Mouse (Mus musculus) right cerebral cortex, adult 18-20 months (tissue): ENCODE results near the gene Rtn4rl2.
"Not testable (repeated sequence)": the region's sequence is repeated elsewhere in the genome, so short reads cannot be mapped to it uniquely, and the experiment has no call there.

Experiments used
- DNase-seq: peaks from one replicate; pipeline ENCODE4 v3.0.0; 2022; ENCODE audit warnings: mixed read lengths

The Rtn4rl2 gene

DNA sequence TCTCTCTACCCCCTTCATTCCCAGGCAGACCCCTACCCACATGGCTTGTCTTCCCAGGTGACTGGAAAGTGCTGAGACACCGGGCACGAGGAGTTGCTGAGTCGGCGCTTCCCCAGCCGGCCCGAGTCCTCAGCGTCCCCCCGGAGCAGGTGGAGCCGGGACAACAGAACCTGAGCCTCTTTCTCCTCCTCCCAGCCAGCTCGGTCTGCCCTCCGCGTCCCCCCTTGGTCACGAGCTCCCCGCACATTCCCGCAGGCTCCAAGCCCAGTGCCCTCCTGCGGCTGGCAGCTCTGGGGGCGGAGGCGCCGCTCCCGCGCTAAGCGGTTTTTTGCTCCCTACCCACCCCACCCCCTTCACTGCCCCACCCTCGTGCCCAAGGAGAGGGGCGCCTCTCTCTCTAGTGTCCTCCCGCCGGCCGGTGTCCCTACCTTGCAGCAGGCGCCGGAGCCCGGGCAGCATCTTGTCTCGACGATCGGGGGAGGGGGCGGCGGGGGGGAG lies at the start of gene Rtn4rl2:
Gene Rtn4rl2 (minus strand): TSS at position 477 of the 498 bp plus-strand sequence.
- DNase-seq: no peak

DNA sequence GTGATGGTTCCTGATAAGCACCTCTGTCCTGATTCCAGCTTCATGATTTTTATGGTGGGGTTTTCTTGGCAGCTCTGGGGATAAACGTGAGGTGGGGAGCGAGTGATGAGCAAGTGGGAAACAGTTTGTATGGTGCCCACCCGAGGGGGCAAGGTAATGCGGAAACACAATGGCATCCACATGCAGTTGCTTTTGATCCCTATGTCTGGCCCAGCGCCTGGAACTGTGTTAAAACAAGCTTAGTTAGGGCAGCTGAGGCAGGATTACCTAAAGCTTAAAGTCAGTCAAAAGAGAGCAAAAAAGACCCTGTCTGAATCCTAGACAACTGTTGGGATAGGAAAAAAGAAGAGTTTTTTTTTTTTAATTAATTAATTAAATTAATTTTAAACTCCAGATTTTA lies 48.6 kb upstream of the Rtn4rl2 start:
- DNase-seq: no peak

DNA sequence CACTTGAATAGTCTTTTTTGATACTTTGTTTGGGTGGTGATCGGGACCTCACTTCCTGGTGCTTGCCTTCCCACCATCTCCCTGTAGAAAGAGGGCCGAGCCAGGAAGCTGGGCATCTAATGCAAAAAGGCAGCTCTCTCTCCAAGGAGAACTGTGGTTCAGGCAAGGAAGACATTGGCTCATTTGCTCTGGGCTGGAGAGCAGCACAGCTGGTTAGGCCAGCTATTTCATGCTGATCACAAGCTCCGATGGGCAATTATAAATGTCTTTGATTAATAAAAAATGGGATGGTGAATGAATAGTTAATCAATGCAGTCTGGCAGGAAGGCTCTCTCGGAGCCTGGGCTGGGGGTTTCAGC lies 48.1 kb upstream of the Rtn4rl2 start:
- DNase-seq: no peak

DNA sequence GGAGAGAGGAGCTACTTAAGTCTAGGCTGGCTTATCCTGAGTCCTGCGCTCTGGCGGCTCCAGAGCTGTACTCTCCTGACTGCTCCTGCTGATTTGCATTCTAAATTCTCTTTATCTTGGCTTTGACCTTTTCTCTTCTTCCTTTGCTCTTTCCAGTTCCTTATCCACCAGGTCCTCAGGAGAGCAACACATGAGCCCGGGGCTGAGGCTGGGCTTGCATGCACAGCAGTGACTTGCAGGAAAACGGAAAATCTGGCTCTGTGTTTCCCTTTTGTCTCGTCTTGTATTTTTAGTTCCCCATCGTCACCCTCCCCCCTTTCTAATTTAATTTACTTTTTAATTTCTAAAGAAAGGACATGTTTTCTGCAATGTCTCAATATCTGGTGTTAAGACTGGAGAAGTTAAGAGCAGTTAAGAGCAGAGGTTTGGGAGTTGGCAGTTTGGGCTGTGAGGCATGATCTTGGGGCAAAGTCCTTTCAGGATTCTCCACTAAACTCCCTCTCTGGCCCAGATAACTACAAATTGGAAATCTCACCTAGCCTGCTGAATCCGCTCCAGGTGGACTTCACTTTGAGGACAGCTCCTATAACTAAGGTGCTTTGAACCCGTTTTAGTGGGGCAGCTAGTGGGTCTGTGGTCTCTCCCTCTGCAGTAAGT lies 47.6 kb upstream of the Rtn4rl2 start:
- DNase-seq: no peak

DNA sequence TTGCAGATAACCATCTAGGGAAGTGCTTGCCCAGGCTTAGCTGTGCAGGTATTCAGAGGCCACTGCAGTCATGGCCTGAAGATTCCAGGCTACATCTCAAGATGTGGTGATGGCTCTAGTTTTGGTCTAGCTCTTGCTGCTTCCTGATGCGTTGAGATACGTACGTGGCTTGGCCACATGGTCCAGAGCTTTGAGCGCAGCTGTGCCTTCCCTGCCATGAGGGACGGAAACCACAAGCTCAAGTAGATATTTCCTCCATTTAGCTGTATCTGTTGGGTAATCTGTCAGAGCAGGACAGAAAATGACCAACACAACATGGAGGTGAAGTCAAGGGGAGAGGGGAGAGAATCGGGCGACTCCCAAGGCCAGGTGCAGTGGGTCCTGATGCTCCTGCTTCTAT lies 43.7 kb upstream of the Rtn4rl2 start:
- no peak for DNase-seq

DNA sequence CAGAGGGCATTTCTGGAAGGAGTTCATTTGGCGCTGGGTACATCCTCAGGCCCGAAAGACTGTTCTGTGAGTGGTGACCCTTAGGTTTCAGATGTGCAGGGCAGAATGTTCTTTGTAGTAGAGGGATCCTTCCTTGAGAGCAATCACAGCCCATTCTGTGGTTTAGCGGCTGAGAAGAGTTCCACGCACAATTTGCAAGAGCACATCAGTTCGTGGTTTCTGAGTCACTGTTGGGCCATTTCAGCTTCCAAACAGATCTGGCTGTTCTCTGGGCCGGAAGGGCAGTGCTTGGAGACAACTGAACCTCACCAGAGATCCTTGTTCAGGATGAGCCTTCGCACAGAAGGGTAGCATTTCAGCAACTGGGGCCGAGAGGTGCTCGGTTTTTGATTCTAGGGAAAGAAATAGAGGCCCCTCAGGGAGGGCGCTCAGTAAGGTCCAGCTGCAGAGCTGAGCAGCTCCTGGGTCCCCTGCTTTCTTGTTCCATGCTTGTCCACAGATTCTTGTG lies 33.1 kb upstream of the Rtn4rl2 start:
- DNase-seq: no peak

DNA sequence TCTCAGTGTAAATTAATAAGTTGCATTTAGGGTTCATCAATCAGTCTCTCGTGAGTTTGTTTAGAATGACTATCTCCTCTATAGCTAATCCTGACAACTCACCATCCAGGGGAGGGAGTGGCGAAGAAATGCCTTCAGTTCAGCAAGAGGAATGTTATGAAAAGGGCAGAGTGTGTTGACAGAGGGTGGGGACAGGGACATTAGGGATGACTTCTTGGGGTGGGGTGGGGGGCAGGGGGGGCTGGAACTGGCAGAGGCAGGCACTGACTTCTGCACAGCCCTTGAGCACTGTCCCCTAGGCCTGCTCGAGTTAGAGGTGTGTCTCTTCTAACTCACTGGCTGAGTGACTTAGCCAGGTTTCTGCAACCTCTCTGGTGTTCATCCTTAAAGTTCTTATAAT lies 31.7 kb upstream of the Rtn4rl2 start:
- no peak for DNase-seq

DNA sequence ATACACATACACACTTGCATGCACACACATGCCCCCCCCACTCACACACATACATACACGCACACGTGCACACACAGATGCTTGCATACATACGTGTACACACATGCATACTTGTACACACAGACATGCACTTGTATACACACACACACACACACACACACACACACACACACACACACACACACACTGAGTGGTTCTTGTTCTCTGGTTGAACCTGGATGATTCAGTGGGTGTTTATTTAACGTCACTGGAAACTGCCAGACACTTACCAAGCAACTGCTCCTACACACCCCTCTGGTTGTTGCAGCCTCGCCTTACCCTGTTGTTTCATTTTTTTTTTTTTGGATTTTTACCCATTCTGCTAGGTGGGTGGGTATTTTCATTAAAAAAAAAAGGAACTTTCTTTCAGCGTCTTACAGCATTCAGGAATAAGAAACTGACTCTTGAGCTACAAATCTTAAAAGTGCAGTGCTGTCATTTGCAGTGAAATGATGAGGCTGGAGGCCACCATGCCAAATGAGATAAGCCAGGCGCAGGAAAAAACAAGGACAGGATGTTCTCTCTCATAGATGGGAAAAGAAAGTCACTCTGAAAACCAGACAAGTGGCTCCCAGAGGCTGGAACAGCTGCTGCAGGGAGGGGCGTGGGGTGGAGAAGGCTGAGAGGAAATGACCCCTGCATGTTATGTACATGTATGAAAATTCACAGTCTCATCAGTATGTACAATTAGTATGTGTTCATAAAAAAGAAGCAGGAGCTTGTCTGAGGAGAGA lies 30.2 kb upstream of the Rtn4rl2 start:
- DNase-seq: no peak

DNA sequence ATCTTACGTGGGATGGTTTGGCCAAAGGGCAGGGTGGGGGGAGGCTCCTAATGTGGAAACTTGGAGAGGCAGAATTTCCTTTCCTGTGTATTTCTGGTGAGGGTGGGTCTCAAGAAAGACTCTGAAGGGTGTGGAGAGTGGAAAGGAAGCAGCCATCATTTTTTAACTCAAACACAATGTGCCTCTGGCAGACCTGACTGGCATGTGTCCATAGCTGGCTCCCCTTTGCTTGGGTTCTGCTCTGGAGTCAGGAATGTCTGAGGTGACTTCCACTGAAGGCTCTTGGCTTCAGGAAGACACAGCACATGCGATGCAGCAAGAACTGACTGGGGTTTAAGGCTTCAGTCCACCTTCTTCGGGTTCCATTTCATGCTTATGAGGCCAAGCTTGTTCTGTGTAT lies 28.8 kb upstream of the Rtn4rl2 start:
- DNase-seq: no peak

DNA sequence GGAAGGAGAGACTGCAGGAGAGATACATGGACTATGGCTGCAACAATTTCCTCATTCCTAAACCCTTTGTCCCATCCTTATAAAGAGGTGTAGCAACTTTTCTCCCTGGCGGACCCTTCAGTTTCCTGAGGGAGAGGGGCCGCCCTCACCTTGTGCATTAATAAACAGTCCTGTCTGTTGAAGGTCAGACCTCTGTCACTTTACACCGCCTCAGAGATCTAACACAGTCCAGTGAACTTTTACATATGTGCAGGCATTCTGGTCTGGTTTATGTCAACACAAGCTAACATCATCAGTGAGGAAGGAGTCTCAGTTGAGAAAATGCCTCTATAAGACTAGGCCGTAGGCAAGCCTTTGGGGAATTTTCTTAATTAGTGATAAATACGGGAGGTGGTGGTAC lies 27.4 kb upstream of the Rtn4rl2 start:
- no peak for DNase-seq

DNA sequence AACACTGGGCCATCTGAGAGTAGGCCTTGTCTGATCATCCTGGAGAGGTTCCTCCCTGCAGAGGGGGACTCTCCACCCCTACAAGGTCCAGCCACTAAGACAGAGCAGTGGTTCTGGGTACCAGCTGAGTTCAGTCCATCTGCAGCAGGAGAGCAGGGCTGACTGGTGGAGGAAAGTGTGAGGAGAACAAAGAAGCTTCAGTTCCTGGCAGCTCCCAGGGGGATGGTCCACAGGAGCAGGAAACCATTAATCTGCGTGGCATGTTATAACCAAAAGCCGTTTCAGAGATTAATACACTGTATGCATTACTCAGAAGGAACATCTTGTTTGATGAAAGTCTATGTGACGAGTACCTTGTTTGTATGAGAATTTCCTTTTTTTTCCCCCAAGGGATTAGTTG lies 26.2 kb upstream of the Rtn4rl2 start:
- no peak for DNase-seq

DNA sequence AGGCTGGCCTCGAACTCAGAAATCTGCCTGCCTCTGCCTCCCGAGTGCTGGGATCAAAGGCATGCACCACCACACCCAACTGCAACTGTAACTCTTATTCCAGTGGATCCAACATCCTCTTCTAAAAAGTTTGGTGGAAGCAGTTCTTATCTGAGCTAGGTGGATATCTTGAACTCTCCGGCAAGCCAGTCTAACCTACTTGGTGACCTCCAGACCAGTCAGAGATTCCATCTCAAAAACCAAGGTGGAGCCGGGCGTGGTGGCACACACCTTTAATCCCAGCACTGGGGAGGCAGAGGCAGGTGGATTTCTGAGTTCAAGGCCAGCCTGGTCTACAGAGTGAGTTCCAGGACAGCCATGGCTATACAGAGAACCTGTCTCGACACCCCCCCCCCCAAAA lies 10.2 kb upstream of the Rtn4rl2 start:
- DNase-seq: not testable (repeated sequence)

DNA sequence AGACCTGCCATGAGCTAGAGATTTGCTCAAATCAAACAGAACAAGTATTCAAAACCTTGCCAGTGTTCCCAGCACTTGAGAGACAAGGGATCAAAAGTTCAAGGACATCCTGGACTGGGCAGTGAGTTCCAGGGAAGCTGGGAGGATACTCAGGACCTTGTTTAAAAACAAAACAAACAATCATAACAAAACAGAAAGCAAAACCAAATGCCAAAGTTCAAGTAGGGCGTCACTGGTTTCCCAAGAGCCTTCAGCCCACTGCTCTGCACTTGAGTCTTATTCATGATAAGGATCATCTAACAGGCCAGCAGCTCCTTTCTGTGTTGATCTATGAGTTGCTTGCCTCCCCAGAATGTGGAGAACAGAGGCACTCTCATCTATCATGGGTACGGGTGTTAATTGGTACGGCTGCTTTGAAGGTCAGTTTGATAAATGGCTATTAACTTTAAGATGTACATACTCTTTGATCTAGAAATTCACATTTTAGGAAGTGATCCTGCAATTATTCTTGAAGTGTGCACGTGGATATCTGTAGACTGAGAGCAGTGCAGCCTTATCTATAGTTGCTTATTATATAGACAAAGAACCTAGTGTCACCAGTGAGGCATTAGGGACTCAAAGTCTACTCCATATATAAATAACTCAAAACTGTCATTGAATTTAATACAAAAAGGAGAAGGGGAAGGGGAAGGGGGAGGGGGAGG lies 9.1 kb upstream of the Rtn4rl2 start:
- no peak for DNase-seq

DNA sequence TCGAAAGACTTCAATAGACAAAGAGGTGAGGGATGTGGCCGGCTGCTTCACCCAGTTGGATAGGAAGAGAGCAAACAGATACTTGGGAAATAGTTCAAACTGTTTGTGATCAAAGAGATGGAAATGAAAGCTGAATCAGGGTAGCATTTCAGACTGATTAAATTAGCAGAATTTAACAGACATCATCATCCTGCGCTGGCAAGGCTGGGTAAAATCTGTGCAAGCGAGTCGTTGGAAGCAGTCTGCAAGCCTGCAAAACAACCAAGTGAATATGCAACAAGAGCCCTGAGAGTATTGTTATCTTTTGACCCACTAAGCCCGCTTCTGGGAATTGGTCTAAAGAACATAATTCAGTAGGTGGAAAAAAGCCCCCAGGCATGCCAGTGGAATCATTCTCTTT lies 6.8 kb upstream of the Rtn4rl2 start:
- DNase-seq: no peak

DNA sequence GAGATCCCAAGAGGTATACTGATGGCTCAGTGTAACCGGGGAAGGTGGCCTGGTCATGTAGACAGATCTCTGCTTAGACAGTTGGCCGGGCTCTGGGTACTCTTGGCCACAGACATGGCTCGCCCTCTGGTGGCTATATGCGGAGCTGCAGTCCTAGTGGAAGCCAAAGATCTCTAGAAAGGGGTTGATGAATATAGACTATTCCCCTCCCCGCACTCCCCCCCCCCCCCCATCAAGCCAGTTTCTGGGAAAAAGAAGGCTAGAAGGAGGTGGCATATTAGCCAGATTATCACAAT lies 3.5 kb upstream of the Rtn4rl2 start:
- DNase-seq: peak; percentile 75

DNA sequence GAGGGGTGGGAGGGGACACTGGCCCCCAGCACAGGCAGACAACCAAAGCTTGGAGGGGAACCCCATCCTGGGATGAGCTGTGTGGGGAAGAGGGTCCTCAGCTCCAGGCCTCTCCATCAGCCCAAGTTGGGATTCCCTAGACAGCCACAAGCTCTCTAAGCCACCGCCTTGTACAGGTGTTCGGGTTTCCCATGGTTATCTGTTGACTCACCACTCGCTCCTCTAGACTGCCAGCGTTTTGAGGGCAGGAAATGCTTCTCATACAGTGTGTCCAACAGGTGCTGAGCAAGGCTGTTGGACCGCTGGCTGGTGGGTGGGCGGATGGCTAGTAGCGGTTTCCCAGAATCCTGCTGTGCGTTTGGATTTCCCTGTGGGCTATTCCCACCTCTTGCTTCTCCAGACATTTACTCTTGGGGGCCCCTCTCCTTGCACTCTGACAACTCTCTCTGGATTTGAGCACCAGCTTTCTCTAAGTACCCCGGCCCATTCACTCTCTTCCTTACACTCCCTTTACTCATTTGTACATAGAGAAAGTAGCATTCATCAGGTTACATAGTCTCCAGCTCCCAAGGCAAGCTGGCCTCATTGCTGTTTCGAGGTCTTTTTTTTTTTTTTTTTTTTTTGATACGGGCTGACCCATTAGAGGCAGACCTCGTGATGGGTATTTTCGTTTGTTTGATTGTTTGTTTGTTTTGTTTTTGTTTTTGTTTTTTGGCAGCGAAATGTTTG lies 3.0 kb upstream of the Rtn4rl2 start:
- peak; percentile 33 for DNase-seq

DNA sequence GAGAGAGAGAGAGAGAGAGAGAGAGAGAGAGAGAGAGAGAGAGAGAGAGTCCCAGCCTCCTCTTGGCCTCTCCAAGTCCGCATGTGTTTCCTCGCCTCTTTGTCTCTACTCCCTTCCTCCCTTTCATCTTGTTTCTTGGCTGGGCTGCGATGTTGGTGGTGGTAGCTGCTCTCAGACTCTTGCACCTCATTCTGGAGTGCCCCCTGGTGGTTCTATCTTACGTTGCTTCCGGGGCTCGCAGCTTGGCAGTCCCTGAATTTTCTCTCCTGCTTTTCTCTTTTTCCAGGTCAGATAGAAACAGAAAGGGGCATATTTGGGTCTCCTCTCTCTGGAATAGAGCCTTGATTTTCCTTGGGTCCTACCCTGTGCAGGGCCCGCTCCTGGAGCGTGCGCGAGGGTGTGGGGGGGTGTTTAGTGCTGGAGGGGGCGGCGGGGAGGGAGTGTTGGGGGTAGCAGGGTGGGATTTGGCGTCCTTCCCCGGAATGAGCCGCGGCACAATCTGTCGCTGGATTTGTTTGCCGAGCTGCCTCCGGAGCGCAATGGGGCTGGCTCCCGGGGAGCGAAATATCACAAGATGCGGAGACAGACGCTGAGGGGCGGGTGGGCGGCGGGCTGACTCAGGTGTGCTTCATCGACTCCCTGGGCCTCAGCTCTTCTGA lies 2.3 kb upstream of the Rtn4rl2 start:
- DNase-seq: peak; percentile 84

DNA sequence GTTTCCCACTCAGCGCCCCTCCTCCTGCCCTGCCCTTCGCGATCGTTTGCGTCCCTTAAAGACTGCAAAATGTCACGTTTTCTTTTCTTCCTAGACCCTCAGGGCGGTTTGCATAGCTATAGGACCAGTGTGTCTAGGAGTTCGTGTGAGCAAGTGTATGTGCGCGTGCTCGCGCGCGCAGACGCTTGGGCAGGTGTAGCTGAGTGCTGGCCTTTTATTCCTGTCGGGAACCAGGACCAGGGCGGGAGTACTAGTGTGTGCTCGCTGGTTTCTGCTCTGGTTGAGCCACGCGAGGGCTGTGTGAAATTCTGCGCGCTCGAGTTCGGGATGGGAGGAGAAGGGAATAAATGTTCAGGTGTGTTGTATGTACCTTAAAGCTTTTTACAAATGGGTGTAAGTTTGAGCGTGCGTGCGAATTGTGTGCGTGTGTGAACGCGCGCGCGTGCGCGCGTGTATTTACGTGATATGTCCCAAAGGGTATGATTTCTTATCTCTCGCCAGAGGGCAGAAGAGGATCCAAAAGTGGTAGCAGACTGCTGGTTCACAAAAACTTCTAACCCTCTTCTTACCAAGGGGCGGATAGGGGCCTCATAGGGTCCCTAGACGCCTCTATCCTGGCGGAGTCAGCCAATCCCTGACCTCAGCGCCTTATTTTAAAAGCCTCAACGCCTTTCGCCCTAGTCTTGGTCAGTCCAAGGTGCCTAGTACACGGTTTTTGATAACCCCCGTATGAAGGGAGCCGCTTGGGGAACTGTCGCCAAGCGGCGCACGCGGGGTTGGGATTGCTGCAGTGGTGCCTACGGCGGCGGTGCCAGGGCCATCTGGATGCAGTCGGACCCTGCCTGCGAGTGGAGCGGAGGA lies 1.1 kb upstream of the Rtn4rl2 start:
- DNase-seq: no peak

DNA sequence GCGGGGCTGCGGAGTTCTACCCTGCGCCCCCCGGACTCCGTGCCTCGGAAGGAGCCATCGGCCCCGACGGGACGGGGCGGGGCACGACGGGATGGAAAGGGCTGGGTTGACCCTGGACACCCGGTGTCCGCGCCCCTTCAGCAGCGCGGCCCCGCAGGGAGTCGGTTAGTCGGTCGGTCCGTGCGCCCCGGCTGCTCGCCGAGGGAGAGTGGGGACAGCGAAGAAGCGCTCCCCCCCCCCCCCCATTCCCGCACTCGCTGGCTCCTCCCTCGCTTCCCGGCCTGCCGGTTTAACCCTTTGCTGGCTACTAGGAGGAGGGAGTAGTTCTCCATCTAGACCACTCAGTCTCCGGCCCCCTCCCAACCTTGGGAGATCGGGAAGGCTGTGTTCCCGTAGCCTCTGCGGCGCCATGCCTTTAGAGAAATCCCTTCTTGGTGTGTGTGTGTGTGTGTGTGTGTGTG lies 341 bp upstream of the Rtn4rl2 start:
- no peak for DNase-seq

DNA sequence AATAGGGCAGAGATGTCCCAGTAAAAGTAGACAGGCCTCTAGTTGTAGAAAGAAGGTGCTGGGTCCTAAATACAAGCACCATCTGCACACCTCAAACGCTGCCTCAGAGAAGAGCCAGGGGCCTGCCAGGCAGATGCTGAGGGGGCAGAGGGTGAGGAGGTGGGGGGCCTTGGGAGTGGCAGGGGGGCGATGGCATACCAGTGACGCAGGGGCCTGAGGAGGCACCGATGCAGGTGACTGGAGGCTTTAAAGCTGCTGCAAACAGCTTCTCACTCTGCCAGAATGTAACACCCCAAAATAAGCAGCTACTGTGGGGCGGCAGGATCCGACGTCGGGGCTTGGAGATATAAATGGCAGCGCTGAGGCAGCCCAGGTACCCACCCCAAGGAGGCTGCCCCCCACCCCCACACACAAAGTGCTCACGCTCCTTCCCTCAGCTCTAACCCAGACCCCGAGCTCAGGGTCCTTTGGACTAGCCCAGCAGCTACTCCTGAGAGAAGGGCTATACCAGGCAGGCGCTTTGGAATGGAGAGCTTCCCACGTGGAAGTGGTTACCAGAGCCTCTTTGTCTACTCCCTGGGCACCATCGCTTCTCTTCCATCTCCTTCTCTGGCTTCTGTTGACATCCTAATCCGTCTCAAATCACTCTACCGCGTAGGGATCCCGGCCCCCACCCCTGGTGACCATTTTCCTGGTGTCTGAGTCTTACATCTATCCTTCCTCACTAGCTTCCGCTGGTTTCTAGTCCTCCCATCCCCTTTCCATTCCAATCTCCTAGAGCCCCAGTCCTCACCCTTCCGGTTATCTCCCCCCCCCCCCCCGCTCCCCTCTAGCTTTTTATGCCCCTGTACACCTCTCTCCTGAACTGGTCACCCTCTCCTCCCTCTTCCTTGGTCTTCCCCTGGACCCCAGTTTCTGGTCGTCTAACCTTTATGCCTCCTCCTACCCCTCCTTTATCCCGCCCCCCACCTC lies 1.1 kb downstream of the Rtn4rl2 start:
- DNase-seq: no peak
